Mouse (Mus musculus) heart, embryonic 10.5 days (tissue): ENCODE measurements around the gene Il1f5. TPM values are rescaled to one million over a fixed set of nuclear protein-coding genes. Genes with fewer than 3 reads are reported as not detected.

Experiments used
- DNase-seq: peaks from one replicate; pipeline ENCODE4 v3.0.0-alpha.2; 2017; ENCODE audit warnings: low spot score
- H3K27ac ChIP-seq: fragments of 300-500 bp; sonication (generic); 2 replicates; pipeline ENCODE4 v1.5.1; 2016; ENCODE audit warnings: mild to moderate bottlenecking
- H3K27me3 ChIP-seq: fragments of 300-500 bp; sonication (generic); 2 replicates; pipeline ENCODE4 v1.6.1; 2016; ENCODE audit warnings: mild to moderate bottlenecking; ENCODE audit not compliant: poor library complexity, insufficient read depth, severe bottlenecking
- H3K36me3 ChIP-seq: fragments of 300-500 bp; sonication (generic); 2 replicates; pipeline ENCODE4 v1.6.1; 2016; ENCODE audit warnings: mild to moderate bottlenecking, moderate library complexity
- H3K4me1 ChIP-seq: fragments of 300-500 bp; sonication (generic); 2 replicates; pipeline ENCODE4 v1.6.1; 2016; ENCODE audit warnings: mild to moderate bottlenecking
- H3K4me3 ChIP-seq: fragments of 300-500 bp; sonication (generic); 2 replicates; pipeline ENCODE4 v1.5.1; 2016; ENCODE audit warnings: mild to moderate bottlenecking, moderate library complexity
- H3K9me3 ChIP-seq: fragments of 300-500 bp; sonication (generic); 2 replicates; pipeline ENCODE4 v1.6.1; 2016; ENCODE audit warnings: mild to moderate bottlenecking, moderate library complexity
- WGBS: fragments of 180-500 bp; shearing (Covaris S2); methylation state at CpG from one replicate; pipeline ENCODE4 v1.1.7; 2016; 5-methylcytosine and 5-hydroxymethylcytosine counted together
- polyA plus RNA-seq: library from polyadenylated mRNA; unstranded; fragments of >200 nt; fragmentation: Nextera tagmentation; extraction: Ambion mirVana; gene quantifications from 2 replicates; pipeline ENCODE4 v1.2.1, GENCODE M21; 2016

The Il1f5 gene
- polyA plus RNA-seq = not detected in 2 replicates

GRCm38 (mm10) chr2:24276654-24277053, at the start of gene Il1f5:
TSS of gene Il1f5 (plus strand) at chr2:24276954.
- H3K9me3 ChIP-seq = no peaks in the 10 kb centered on the region
- H3K36me3 ChIP-seq = no peaks in the 10 kb centered on the region
- H3K4me3 ChIP-seq = no peak within 1 kb of the TSS
- no peak for DNase-seq
- no peaks in the 10 kb centered on the region for H3K27me3 ChIP-seq
- H3K4me1 ChIP-seq = no peaks in the 10 kb centered on the region
- no peak within 1 kb of the TSS for H3K27ac ChIP-seq

GRCm38 (mm10) chr2:24227191-24227590, 49.6 kb upstream of the Il1f5 start:
- no peak overlapping the region for H3K27ac ChIP-seq
- no peak overlapping the region for H3K4me3 ChIP-seq
- no peaks in the 10 kb centered on the region for H3K9me3 ChIP-seq
- H3K27me3 ChIP-seq = no peaks in the 10 kb centered on the region
- 60% methylated on average over 2 of the region's 2 CpGs for WGBS
- no peaks in the 10 kb centered on the region for H3K36me3 ChIP-seq
- no peaks in the 10 kb centered on the region for H3K4me1 ChIP-seq
- DNase-seq = no peak

GRCm38 (mm10) chr2:24267503-24267902, 9.3 kb upstream of the Il1f5 start:
- H3K9me3 ChIP-seq = no peaks in the 10 kb centered on the region
- no peaks in the 10 kb centered on the region for H3K4me1 ChIP-seq
- no peaks in the 10 kb centered on the region for H3K27me3 ChIP-seq
- no peak for DNase-seq
- no peak overlapping the region for H3K4me3 ChIP-seq
- H3K36me3 ChIP-seq = no peaks in the 10 kb centered on the region
- 89% methylated on average over 1 of the region's 1 CpGs for WGBS
- no peak overlapping the region for H3K27ac ChIP-seq

- 82% methylated on average over 2 of the region's 2 CpGs for WGBS
These were observed 3.1 kb upstream of the Il1f5 start for GRCm38 (mm10) chr2:24273619-24274018.

GRCm38 (mm10) chr2:24275146-24275545, 1.6 kb upstream of the Il1f5 start:
- Histone ChIP-seq H3K4me1 (no peaks in the 10 kb centered on the region), H3K36me3 (no peaks in the 10 kb centered on the region), H3K4me3 (no peak overlapping the region), H3K27ac (no peak overlapping the region), H3K27me3 (no peaks in the 10 kb centered on the region), H3K9me3 (no peaks in the 10 kb centered on the region)
- no peak for DNase-seq
- 57% methylated on average over 1 of the region's 1 CpGs for WGBS

More at GRCm38 (mm10) chr2:24273619-24274018, 3.1 kb upstream of the Il1f5 start:
- Histone ChIP-seq H3K4me3 (no peak overlapping the region), H3K27ac (no peak overlapping the region), H3K9me3 (no peaks in the 10 kb centered on the region), H3K36me3 (no peaks in the 10 kb centered on the region), H3K4me1 (no peaks in the 10 kb centered on the region), H3K27me3 (no peaks in the 10 kb centered on the region)
- no peak for DNase-seq

- WGBS = 76% methylated on average over 5 of the region's 5 CpGs
- DNase-seq = no peak
- Histone ChIP-seq H3K9me3 (no peaks in the 10 kb centered on the region), H3K27ac (no peak within 1 kb of the TSS), H3K4me1 (no peaks in the 10 kb centered on the region), H3K4me3 (no peak within 1 kb of the TSS), H3K27me3 (no peaks in the 10 kb centered on the region), H3K36me3 (no peaks in the 10 kb centered on the region)
These were observed 14.1 kb downstream of the Il1f5 start, which contains the start of gene Il1f10 for GRCm38 (mm10) chr2:24290896-24291295. TSS of gene Il1f10 (plus strand) at chr2:24291196.

- Histone ChIP-seq H3K4me1 (no peaks in the 10 kb centered on the region), H3K9me3 (no peaks in the 10 kb centered on the region), H3K27ac (no peak overlapping the region), H3K4me3 (no peak overlapping the region), H3K36me3 (no peaks in the 10 kb centered on the region), H3K27me3 (no peaks in the 10 kb centered on the region)
- DNase-seq = no peak
- 33% methylated on average over 1 of the region's 1 CpGs for WGBS
These were observed 17.9 kb downstream of the Il1f5 start for GRCm38 (mm10) chr2:24294616-24295015.

GRCm38 (mm10) chr2:24296837-24297236, 20.1 kb downstream of the Il1f5 start:
- H3K9me3 ChIP-seq = no peaks in the 10 kb centered on the region
- H3K4me1 ChIP-seq = no peaks in the 10 kb centered on the region
- no peak for DNase-seq
- no peaks in the 10 kb centered on the region for H3K36me3 ChIP-seq
- no peak overlapping the region for H3K4me3 ChIP-seq
- WGBS = 9% methylated on average over 3 of the region's 3 CpGs
- no peak overlapping the region for H3K27ac ChIP-seq
- H3K27me3 ChIP-seq = no peaks in the 10 kb centered on the region

GRCm38 (mm10) chr2:24311302-24312001, 34.7 kb downstream of the Il1f5 start:
- H3K4me3 ChIP-seq = no peak overlapping the region
- no peaks in the 10 kb centered on the region for H3K4me1 ChIP-seq
- H3K27me3 ChIP-seq = no peaks in the 10 kb centered on the region
- 73% methylated on average over 6 of the region's 6 CpGs for WGBS
- H3K9me3 ChIP-seq = no peaks in the 10 kb centered on the region
- H3K27ac ChIP-seq = no peak overlapping the region
- no peaks in the 10 kb centered on the region for H3K36me3 ChIP-seq
- DNase-seq = no peak

GRCm38 (mm10) chr2:24316919-24317318, 40.2 kb downstream of the Il1f5 start:
- whole genome bisulfite sequencing = 82% methylated on average over 1 of the region's 1 CpGs
- no peak for DNase-seq
- no peak overlapping the region for H3K4me3 ChIP-seq

GRCm38 (mm10) chr2:24317919-24318598, 41.3 kb downstream of the Il1f5 start:
- no peak overlapping the region for H3K27ac ChIP-seq
- DNase-seq = no peak
- no peaks in the 10 kb centered on the region for H3K27me3 ChIP-seq
- no peaks in the 10 kb centered on the region for H3K9me3 ChIP-seq
- no peaks in the 10 kb centered on the region for H3K36me3 ChIP-seq
- no peak overlapping the region for H3K4me3 ChIP-seq
- WGBS = 53% methylated on average over 4 of the region's 4 CpGs
- H3K4me1 ChIP-seq = no peaks in the 10 kb centered on the region

More at GRCm38 (mm10) chr2:24316919-24317318, 40.2 kb downstream of the Il1f5 start:
- H3K9me3 ChIP-seq = no peaks in the 10 kb centered on the region
- no peaks in the 10 kb centered on the region for H3K4me1 ChIP-seq
- no peak overlapping the region for H3K27ac ChIP-seq
- H3K36me3 ChIP-seq = no peaks in the 10 kb centered on the region
- no peaks in the 10 kb centered on the region for H3K27me3 ChIP-seq
